Mouse (Mus musculus) cerebellum, postnatal 14 days (tissue): ENCODE measurements around the gene Pfdn5.

Source experiments
- DNase-seq, 2 experiments: peaks; one replicate each; pipeline ENCODE4 v3.0.0; 2021; ENCODE audit warnings: mixed read lengths in 2 of 2

Pfdn5 gene

DNA sequence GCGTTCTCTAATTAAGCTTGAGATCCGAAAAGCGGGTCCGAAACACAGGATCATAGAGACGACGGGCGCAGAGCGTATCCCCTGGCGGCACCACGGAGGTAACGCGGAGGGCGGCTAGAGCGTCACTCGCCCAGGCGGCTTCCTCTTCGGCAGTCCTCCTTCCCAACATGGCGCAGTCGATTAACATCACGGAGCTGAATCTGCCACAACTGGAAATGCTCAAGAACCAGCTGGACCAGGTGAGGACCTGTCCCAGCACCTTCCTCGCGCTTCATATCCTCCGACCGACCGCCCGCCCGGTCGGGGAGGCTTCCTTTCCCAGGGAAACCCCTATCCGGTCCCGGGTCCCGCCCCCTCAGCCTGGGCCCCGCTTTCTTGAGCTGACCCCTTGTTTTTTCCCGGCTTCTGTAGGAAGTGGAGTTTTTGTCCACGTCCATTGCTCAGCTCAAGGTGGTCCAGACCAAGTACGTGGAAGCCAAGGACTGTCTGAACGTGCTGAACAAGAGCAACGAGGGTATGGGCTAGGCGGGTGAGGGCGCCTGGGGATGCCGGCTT lies at the start of gene Pfdn5:
TSS of gene Pfdn5 (plus strand) at position 95 of the 555 bp plus-strand sequence.
- DNase-seq: peak; percentile 88 to 91

GRCm38 (mm10) chr15:102278726-102279091 lies 47.2 kb upstream of the Pfdn5 start:
- no peak for DNase-seq

GRCm38 (mm10) chr15:102279092-102279782 lies 46.7 kb upstream of the Pfdn5 start, which contains the start of gene Mfsd5:
Gene Mfsd5 (plus strand): TSS chr15:102279454.
- peak; percentile 96 for DNase-seq

DNA sequence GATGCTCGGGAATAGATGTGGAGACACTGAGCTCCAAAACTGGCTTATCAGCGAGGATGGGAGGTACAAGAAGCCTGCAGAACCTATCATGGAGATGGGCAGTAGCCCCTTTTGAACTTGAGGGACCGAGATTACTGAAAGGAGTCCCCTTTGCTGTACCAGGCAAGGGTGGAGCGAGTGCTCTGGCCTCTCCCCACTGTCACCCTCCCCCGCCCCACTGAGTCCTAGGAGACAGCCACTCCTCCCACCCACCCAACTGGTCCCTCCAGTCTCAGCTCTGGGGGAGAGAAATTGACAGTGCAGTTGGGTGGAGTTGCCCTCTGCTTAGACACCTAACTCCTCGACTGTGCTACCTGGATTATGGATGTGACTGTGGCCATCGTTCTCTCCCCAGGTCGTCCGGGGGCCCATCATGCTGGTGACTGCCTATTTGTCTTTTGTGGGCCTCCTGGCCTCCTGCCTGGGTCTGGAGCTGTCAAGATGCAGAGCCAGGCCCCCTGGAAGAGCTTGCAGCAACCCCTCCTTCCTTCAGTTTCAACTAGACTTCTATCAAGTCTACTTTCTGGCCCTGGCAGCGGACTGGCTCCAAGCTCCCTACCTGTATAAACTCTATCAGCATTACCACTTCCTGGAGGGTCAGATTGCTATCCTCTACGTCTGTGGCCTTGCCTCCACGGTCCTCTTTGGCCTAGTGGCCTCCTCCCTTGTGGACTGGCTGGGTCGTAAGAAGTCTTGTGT lies 46.0 kb upstream of the Pfdn5 start:
- peak; percentile 26 to 35 for DNase-seq

GRCm38 (mm10) chr15:102280623-102281022 lies 45.3 kb upstream of the Pfdn5 start:
- DNase-seq: peak in 1 of 2 experiments; percentile 17

- no peak for DNase-seq
Measured at GRCm38 (mm10) chr15:102282463-102283292, 43.2 kb upstream of the Pfdn5 start.

DNA sequence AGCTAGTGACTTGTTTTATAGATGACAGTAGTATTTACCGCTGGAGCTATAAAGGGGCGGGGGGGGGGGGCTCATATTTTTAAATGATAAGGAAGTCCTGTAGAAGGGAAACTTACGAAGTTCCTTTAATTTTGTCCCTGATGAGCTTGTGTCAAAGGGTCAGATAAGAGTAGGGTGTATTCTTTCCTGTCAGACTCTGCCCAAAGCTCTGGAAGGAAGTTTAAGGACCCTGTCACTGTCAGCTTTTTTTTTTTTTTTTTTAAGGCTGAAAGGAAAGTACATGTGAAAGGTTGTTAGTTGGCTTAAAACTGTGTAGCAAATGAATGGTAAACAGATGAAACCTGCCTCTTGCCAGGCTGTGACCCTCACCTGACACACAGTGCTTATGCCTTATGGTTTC lies 42.3 kb upstream of the Pfdn5 start:
- DNase-seq: no peak

DNA sequence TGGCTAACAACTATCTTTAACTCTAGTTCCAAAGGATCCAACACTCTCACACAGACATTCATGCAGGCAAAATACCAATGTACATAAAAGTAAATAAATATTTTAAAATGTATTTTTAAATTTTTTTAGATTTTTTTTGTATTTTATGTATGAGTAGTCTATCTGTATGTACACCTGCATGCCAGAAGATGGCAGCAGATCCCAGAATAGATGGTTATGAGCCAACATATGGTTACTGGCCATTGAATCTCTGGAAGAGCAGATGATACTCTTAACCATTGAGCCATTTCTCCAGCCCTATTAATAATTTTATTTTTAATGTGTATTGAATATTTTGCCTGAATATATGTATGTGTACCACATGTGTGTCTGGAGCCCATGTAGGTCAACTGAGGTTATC lies 38.5 kb upstream of the Pfdn5 start:
- peak; percentile 62 to 64 for DNase-seq

GRCm38 (mm10) chr15:102295633-102296367 lies 30.1 kb upstream of the Pfdn5 start, which contains the start of gene Espl1:
Gene Espl1 (plus strand): TSS chr15:102296266.
- peak; percentile 95 to 96 for DNase-seq

DNA sequence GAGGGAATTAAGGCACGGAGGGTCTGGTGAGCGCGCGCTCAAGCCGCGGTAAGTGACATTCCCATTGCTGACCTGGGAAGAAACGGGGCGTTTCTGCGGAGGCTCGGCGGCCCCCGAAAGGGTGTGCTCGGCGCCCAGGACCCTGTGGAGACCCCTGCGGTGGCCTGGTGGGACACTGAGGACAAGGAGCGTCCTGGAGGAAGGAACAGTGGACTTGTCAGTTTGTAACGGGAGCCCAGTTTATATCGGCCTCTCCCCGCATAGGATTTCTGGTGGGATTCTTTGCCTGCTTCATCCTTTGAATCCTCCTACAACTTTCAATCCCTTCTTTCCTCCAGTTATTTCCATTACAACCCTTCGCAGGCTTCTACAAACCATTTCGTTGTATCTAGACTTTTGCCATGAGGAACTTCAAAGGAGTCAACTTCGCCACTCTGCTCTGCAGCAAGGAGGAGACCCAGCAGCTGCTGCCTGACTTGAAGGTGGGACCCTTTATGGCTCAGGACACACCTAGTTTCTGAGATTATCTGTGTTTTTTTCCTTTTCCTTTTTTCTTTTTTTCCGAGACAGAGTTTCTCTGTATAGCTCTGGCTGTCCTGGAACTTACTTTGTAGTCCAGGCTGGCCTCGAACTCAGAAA lies 29.4 kb upstream of the Pfdn5 start:
- no peak for DNase-seq

DNA sequence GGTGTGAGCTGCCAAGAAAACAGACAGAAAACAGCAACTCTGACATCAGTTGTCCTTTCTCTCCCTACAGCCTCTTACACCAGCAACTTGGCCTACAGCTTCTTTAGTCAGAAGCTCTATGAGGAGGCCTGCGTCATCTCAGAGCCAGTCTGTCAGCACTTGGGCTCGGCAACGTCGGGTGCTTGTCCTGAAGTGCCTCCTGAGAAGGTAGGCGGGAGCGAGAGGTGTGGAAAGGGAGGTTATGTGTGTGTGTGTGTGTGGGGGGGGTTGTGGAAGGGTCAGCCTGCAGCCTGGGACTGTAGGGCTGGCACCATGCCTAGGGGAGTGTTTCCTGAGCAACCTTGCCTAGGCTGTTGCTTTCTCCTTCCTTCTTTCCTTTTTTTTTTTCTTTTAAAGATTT lies 23.4 kb upstream of the Pfdn5 start:
- no peak for DNase-seq

- DNase-seq: no peak
Measured at GRCm38 (mm10) chr15:102308717-102309116, 17.2 kb upstream of the Pfdn5 start.

DNA sequence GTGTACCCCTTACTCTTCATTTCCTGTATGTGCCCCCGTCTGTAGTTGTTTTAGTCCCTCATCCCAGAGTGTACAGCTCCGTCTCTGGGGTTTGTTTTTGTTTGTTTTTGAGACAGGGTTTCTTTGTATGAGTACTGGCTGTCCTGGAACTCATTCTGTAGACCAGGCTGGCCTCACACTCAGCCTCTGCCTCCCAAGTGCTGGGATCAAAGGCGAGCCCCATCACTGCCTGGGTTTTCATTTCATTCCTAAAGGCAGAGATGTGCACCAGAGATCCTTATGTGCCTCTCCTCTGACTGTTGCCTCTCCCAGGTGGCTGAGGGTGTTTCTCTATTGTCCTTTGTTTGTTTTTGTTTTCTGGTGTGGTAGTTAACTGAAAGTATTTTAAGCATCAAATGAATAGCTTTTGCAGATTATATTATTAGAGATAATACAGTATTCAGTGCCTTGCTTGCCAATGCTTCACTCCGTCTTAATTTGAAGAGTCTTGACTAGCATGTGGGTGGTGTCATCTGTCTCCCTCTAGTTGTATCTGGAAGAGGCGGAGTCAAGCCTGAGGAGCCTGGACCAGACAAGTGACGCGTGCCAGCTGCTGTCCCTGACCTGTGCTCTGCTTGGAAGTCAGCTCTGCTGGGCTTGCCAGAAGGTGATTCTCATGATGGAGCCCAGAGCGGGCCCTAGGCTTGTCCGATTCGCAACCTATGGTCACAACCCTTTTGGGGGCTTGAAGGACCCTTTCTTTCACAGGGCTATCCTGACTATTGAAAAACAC lies 15.7 kb upstream of the Pfdn5 start:
- DNase-seq: no peak

DNA sequence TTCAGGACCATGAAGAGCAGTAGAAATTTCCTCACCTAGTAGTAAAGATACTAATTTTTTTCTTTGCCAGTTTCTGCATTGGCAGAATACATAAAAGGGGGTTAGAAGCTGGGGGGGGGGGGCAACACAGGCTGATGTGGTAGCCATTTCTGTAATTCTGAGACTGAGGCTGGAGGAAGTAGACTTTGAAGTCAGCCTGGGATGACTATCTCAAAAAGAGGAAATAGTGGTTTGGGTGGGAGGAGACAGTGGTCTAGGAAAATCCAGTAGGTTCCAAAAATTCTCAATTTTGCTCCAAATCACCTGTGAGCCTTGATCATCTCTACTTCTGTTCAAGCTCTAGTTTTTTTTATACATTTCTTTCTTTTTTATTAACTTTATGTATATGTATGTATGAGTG lies 14.4 kb upstream of the Pfdn5 start:
- no peak for DNase-seq

GRCm38 (mm10) chr15:102315292-102315691 lies 10.6 kb upstream of the Pfdn5 start:
- no peak for DNase-seq

DNA sequence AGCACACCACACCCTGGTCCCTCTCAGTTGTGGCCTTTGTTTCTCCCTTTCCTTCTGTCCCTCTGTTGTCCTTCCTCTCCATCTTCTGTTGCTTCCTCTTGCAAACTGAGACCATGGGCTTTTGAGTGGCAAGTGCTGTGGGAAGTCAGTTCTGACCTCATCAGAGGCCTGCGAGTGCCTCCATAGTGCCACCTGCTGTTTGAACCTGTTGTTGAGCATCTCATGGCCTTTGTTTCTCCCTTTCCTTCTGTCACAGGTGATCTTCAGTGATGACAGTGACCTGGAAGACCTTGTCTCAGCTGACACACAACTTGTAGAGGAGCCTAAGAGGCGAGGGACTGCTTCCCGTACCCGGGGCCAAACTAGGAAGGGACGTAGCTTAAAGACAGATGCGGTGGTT lies 9.7 kb upstream of the Pfdn5 start:
- DNase-seq: peak; percentile 69 to 78

DNA sequence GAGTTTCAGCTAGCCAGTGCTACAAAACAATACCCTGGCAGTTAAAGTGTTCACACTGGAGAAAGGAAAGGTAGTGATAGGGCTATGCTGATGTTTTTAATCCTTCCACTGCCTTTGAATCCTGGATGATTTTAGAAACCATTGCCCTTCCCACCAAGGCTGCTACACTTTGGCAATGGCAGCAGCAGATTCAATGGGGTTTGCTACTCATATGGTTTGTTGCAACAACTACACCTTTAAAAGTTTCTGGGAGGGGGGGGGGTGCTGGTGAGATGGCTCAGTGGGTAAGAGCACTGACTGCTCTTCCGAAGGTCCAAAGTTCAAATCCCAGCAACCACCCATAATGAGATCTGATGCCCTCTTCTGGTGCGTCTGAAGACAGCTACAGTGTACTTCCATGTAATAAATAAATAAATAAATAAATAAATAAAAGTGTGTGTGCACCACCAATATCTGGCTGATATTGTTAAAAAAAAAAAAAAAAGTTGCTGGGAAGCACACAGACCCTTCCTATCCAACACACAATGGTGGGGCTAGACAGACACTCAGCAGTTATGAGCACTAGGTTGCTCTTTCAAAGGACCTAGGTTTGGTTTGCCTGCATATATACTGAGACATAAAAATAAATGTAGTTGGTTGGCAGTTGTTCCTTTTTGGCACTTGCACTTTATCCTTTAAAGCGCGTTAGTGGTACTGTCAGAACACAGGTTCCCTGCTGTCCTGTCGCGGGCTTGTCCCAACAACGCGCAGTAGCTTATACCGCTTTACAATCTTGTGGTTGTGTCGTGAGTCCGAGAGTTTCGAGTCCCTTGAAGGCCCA lies 1.1 kb upstream of the Pfdn5 start:
- peak in 1 of 2 experiments; percentile 32 for DNase-seq

DNA sequence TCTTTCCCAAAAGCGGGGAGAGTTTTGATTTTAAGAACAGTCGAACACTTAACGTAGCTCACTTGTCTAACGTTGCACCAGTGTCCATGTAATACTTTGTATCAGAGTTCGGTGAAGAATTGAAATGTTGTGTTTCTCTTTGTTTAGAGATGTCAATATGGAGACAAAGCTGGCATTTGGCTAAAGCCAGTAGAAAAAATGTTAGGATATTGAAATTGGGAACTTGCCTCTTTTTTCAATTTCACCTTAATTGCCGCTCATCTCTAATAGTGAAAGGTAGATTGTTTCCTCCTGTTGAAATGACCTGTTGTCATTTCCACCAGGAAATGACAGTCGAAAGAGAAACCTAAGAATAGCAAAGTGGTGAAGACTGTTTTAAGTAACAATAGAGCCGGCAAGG lies 976 bp downstream of the Pfdn5 start:
- DNase-seq: no peak

DNA sequence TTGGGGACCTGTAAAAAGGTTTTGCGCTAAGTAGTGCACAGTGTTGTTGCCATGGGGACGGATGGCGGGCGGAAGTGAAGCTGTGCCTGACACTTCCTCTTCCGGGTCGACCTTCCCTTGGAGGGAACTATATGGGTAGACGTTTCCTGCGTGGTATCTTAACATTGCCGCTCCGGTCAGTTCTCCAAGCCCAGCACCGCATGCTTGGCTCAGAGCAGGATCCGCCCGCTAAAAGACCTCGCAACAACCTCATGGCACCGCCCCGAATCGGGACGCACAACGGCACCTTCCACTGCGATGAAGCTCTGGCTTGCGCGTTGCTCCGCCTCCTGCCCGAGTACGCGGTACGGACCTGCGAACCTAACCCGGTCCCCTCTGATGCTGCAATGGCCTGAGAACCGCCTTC lies 5.7 kb downstream of the Pfdn5 start, which contains the start of gene Myg1:
TSS of gene Myg1 (plus strand) at position 100 of the 406 bp plus-strand sequence.
- DNase-seq: peak; percentile 81

- DNase-seq: no peak
Measured at GRCm38 (mm10) chr15:102335254-102335653, 9.3 kb downstream of the Pfdn5 start.
